Mouse (Mus musculus) thymus, postnatal 4 days (tissue): ENCODE results near the gene Mylk.

Experiments used
- DNase-seq: peaks from one replicate; pipeline ENCODE4 v3.0.0; 2021

Gene Mylk

DNA sequence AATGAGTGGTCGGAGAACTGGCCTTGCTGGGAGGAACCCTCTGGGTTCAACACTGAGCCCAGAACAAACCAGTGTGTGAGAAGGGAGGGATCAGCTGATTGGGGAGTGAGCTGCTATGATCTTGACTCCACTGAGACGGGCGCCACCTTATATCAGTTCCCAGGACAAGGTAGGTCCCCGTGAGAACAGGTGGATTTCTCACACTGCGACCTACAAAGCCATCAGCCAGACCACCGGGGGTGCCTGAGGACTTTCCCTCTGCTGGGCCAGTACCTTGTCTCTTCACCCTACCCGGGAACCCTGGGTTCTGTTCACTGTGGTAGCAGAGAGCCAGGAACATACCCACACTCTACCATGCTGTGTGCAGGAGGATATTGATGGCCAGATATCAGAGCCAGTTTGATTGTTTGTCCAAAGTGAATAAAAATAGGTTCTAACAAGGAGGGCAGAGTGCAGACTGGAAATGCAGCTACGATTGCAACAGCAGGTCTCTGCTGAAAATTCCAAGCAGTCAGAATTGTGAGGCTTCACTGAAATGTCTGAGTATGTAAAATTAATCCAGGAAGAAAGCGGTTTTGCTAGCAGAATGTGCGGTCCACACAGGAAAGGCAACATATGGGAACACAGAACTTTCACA is 248.8 kb downstream of the Mylk start:
- no peak for DNase-seq

DNA sequence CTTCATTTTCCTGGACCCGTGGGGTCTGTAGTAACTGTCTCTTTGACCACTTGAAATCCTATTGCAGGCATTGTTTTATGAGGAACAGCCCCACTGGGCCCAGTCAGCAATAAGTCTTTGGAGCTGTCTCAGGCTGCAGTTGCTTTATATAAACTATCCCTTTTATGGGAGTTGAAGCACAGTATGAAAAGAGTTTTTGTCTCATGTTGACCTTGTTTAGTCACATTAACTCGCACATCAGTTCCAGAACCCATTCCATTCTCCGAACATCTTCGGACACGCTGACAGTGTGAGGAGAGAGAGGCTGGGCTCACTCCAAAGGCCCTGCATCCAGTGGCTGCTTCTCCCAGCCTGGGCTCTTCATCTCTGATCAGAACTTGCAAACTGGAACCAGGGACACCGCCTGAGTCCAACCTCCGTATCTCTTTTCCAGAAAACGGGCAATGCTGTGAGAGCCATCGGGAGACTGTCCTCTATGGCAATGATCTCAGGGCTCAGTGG is 249.7 kb downstream of the Mylk start:
- no peak for DNase-seq

DNA sequence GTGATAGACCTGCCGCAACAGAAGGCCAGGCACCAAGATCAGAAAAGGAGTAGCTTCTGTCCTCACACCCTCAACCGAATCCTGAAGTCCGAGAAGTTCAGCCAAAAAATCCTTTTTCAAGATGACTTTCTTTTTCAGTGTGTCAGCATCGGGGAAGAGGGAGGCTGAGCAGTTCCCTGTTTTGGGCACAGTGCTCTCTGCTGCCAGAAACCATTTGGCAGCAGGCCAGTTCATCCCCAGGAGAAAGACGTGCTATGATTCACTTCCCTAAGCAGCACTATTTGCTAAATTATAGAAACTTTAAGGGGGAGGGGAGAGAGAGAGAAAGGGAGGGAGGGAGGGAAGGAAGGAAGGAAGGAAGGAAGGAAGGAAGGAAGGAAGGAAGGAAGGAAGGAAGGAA is 251.1 kb downstream of the Mylk start:
- no peak for DNase-seq

DNA sequence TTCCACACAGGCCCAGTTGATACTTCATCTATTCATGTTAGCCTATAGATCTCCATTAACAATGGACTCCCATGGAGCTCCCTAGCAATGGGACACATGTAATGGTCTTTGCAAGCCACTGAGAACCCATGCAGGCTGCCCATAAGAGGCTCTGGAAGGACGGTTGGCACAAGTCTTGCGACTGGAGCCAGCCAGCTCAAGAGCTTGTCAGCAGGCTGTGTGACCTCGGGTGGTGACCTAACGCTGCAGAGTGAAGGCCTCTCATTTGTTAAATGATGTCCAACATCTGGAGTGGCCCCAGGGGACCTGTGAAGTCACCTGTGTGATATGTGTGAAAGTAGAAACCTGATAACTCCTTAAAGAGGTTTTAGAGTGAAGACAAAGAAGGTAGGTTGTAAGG is 252.0 kb downstream of the Mylk start:
- no peak for DNase-seq

DNA sequence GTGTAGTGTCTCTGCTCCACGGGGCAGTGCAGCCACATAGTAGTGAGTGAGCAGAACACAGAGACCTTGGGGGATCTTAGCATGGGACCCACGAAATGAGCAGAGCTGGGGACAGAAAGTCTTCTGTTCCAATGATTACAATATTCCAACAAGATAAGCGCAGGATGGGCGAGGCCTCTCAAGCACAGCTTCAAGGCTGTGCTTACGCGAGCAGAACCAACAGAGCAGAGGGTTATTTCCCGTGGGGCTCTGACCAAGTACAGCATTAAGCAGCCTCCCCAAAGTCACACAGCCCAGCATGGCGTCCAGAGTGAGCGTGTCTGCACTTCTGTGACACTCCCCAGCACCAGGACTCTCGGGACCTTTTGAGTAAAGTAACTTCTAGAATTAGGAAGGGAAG is 252.6 kb downstream of the Mylk start:
- DNase-seq = no peak

DNA sequence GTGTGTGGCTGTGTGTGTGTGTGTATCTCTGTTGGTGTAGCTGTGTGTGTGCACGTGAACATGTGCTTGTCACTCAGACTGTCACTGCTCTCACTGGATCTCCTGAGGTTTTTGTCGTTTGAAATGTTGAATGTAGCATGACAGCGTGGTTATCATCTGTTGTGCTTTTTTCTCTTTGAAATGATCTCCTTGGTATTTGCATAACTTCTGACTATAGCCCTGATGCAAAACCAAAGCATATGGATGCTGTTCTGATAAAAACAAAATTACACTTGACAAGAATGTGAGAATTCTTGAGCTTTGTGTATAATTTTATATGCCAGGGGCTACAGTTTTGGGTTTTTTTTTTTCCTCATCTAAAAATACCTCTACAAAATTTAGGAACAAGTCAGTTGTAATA is 254.0 kb downstream of the Mylk start:
- no peak for DNase-seq

DNA sequence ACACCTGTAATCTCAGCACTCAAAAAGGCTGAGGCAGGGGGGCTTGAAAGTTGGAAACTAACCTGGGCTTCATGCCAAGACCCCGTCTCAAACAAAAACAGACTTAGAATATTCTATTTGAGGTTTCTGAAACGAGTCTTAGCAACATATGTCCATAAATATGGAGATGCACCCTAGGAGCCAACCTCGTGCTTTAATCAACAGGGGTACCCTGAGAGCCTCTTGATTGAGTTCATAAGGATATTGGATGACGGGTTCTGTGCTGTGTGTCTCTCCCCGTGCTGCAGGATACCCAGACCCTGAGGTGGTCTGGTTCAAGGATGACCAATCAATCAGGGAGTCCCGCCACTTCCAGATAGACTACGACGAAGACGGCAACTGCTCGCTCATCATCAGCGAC is 255.0 kb downstream of the Mylk start:
- DNase-seq = no peak

DNA sequence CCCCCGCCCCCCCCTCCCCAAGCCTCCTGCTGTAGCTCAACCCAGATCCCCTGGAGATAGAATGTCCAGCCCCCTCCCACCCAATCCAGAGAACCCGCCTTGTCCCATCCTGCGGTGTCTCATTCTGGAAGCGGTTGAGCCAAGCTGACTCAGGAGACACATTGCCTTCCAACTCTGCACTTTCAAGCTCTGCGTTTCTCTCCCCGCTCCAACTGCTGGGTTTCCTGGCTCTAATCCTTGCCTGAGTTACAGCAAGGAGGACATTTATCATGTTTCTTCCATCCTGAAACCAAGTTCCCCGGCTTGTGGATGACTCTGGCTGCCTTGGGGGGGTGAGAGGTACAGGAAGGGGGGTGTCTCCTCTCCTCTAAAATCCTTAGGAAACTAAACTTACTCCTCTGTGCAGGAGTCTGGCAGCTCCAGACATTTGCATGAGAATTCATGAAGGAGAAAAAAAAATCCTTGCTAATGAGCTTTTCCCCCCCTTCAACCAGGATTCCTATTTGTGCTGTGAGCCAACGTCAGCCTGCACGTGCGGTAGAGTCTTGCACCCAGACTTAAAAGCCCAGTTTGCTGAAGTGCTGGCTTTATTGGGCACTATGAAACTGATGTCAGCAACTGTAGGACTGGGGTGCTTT is 256.0 kb downstream of the Mylk start:
- no peak for DNase-seq

DNA sequence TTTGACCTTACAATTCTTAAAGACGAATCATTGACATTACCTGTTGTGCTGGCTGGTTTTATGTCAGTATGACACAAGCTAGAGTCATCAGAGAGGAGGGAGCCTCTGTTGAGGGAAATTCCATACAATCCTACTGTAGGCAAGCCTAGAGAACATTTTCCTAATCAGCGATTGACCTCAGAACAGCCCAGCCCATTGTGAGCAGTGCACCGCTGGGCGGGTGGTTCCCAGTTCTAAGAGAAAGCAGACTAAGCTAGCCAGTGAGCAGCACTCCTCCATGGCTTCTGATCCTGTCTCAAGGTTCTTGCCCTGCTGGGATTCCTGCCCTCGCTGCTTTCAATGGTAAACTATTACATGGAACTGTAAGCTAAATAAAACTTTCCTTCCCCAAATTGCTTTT is 259.3 kb downstream of the Mylk start:
- no peak for DNase-seq

DNA sequence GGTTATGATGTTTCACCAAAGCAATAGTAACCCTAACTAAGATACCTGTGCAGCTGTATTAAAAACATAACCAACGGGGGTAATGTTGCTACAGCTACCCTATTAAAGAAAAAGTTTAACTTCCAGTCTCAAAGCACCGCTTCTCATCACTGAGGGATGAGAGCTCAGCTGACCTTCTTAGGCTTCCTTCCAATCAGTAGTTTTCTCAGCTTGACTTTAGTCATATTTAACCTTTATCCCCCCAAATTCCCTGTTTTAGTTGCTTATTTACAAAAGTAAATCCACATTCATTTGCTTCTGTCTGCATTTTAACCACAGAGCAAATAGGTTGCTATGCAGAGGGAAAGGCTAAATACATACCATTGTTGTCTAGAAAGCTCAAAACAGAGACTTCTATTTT is 259.7 kb downstream of the Mylk start:
- DNase-seq = no peak

DNA sequence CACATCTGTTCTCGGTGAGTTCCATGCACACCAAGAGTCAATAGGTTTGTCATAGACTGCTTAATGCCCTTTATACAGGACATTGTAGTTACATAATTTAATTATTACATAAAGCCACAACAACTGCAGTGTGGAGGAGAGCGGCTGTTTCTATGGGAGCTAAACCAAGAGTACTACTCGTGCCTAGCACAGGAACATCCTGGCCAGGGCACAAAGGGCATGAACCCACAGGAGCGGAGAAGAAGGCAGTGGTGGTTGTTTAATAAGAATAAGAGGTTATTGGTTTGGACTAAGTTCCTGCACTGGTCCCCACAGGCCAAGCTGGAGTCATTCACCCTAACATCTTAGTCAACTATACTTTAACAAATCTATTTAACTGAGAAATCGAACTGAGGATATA is 261.2 kb downstream of the Mylk start:
- no peak for DNase-seq

DNA sequence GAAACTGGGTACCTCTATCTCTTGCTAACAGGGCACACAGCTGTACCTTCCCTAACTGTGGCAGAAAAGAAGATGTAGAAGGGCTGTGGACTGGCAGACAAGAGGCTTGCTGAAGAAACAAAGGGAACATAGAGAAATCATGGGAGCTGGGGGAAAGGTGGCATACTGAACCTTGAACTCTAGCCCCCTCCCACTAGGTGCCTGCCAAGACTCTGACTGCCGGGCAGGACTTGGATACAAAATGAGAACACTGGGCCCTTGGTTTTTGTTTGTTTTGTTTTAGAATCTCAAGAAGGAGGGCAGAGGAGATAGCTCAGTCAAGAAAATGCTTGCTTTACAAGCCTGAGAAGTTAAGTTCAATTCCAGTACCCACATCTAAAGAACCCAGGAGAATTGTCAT is 262.4 kb downstream of the Mylk start:
- no peak for DNase-seq

DNA sequence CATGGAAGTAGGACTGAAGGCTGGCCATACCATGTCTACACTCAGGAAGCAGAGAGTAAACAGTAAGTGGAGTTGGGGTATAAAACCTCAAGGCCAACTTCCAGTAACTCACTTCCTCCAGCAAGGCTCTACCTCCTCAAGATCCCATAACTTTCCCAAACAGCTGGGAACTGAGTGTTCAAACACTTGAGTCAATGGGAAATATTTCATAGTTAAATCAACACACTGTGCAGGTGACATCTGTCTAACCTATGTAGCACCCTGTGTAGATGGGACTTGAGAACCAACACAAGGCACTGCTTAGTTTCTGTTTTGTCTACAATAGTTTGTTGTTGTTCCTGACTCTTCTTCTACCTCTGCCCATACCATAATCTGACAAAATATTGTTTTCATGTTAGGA is 263.4 kb downstream of the Mylk start:
- no peak for DNase-seq

DNA sequence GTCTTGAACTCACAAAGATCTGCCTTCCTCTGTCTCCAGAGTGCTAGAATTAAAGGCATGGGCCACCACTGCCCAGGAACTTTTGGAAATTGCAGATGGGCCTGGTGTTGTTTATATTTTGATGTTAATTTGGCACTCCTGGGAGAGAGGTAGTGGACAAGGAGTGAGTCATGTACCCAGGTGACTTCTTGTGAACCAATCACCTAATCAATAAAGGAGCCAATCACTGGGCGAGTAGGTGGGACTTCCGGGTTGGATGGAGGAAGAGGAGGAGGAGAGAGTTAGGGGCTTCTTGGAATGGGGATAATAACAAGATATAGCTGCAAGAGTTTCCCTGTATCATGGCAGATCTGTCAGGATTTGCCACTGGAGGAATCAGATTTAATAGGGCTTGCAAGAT is 268.5 kb downstream of the Mylk start:
- no peak for DNase-seq

DNA sequence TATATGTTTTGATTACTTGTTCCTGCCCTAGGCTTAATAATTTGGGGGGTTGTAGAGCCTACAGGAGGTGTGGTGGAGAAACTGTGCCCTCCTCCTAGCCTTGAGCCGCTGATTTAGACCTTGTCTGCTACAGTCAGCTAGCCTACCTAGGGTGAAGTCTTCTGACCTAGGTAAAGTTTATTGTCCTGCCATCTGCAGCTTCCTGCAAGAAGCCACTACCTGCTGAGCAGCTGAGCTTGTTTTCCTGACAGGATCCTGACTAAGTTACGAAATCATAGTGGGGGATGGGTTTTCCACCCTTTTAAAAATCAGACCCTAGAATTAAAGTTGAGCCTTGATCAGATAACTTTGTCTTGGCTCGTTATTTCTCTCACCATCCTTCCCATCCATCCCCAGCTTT is 271.5 kb downstream of the Mylk start:
- no peak for DNase-seq

DNA sequence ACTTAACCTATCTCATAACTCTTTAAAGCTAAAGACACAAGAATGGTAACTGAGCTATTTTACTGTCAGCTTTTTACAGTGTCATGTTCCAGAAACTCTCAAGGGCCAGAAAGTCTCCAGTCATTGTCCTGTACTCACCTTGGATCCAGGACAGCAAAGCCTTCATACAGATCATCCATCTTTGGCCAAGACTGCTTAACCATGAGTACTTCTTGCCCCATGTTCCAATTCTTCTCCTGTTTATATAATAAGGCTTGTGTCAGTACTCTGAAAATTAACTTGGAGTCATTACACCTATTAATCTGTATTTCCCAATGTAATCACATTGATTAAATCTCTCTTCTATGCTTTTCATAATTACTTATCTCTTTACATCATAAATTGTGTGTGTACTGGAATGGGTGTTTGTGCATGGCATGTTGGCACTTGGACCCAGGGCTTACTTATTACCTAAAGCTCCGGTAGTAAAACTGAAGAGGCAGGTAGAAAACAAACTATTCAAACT is 273.5 kb downstream of the Mylk start:
- DNase-seq = no peak

DNA sequence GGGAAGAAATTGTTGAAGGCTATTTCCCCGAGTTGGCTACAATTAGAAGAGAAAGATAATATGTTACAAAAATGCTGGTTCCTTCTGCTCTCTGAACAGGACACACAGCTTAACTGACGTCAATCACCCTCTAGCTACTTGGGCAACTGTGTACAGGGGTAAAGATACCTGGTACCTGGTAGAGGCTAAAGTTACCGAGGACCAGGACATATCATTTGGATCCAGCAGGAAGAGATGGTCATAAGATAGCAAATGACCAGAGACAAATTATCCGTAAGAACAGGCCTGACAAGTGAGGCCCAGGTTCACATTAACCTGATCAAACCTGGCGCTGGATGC is 276.9 kb downstream of the Mylk start:
- DNase-seq = no peak

DNA sequence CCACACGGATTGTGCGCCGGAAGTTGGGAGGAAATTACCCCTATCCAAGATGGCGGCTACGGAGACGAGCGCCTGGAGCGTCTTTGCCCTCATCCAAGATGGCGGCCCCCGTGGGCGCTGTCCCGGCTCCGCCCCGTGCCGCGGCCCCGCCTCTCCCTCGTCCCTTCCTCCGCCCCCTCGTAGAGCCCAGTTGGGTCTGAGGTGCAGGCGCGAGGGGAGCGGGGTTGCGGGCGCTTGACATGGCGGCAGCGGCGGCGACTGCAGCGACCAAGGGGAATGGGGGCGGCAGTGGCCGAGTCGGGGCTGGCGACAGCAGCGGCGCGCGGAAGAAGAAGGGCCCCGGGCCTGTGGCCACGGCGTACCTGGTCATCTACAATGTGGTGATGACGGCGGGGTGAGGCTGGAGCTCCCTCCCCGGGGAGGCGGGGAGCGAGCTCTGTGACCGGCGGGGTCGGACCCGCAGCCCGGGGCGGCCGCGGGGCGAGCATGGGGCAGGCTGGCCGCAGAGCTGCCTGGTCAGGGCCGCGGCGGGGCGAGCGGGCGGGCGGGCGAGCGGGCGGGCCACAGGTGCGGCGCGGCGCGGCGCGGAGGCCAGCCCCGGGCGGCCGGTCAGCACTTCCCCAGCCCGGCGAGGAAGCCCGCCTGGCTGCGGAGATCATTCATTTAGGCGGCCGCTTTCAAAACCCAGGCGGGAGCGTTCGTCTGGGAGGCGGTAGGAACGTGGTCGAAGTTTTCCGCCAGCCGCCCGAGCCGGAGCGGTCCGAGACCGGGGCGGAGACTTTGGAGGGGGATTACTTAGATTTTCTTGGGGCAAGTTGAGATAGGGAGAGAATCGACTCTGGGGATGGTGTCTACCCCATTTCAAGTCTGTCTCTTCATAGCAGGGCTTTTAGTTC is 277.5 kb downstream of the Mylk start, which contains the start of gene Hacd2:
Gene Hacd2, plus strand, starts transcription at position 187 of the 896 bp plus-strand sequence.
- peak; percentile 95 for DNase-seq

DNA sequence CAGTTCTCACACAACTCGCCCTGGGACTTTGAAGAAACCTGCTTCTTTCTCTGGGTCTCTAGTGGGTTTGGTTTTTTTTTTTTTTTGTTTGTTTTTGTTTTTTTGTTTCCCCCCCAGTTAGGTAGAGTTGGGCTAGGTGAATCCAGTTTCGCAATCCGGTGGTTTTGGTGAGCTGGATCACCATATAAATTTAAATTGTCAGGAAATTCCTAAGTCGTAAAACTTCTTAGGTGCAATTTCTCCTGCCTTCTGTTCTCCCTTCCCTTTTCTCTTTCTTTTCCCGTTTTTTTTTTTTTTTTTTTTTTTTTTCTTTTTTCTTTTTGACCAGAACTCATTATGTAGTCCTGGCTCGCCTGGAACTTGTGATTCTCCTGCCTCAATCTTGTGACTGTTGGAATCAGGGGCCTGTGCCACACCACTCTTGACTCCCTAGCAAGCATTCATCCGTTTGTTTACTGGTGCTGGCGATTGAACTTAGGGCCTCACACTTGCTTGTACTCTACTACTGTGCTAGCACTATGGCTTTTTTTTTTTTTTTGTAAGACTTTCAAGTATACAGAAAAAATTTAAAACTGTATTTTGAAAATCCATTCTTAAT is 278.2 kb downstream of the Mylk start:
- DNase-seq = no peak

DNA sequence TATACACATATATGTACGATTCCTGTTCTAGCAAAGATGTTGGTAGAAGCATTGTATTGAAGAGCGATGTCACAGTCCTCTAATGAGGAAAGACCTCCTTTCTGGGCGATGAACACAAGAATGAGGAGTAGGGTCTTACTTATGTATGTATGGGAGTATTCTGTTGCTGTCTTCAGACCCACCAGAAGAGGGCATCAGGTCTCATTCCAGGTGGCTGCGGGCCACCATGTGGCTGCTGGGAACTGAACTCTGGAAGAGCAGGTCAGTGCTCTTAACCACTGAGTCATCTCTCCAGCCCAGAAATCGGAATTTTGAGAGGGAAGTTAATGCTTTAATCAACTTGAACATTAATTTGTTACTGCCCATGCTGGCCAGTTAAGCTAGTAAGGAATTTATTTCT is 279.3 kb downstream of the Mylk start:
- DNase-seq = peak; percentile 21

DNA sequence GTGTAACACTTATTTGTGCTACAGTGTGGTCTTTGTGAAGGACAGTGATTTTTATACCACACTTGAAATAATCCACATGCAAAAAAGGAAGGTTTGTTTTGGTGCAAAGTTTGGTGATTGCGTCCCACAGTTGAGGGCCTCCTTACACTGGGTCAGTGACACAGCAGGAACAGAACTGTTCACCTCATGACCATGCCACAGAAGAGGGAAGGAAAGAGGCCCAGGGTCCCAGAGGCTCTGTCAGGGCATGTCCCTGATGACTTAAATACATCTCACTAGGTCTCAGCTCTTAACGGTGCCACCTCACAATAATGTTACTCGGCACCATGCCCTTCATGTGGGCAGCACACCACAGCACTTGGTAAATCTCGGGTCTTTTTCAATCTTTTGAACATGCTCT is 280.3 kb downstream of the Mylk start:
- DNase-seq = no peak

DNA sequence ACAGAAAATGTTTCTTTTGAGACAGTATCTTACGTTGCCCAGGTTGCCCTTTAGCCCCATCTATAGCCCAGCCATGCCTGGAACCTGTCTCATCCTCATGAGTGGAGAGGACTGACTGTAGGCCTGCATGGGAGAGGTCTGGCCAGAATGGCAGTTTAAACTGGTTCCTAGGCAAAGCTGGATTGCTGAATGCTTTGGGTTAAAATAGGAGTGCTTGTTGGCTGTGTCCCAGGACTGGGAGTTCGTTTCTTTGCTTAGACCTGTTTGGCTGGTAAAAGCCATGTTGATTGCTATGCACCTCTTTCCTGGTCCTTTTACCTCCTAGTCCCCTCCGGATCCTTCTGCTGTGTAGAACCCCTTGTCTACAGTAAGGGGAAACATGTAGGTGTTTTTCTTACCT is 288.2 kb downstream of the Mylk start:
- no peak for DNase-seq

DNA sequence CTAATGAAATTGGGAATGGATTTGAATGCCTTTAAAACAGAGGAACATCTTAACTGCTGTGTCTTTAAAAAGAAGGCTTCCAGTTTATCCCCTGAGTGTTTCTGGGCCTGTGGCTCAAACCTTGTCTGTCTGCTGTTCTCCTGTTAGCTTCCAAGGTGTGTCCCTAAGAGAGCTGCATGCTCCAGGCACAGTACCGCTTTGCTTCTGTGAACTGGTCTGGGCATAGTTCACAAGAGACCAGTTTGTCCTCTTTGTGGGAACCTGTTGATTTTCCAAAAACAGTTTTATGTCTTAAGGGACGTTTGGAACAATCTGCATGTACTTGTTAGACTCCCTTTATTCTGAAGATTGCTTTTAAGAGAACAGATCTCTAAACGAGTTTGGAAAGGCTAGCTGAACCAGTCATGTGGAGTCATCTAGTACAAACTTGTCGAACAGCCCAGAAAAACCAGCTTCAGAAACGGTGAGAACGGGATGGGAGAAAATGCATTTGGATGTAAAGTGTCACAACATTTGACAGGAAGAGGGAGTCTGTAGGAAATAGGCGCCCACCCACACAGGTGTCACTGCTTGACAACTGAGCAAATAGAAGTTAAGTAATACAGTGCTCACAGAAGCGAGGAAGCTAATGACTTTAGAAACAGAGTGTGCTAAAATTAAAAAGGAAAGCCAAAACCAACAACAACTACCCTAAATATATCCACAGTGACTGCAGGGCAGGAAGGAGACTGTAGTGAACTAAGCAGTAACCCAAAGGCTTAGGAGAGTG is 289.0 kb downstream of the Mylk start:
- no peak for DNase-seq
